Mouse (Mus musculus): ENCODE measurements around the gene Hbb-bs. TPM values are rescaled to one million over a fixed set of nuclear protein-coding genes. Genes with fewer than 3 reads are reported as not detected.
A peak's percentile ranks its signal among the peaks of the same experiment; 100 is the strongest.
"Not testable (repeated sequence)": the region's sequence is repeated elsewhere in the genome, so short reads cannot be mapped to it uniquely, and the experiment has no call there.

Hbb-bs gene
- polyA plus RNA-seq, 1 experiment from 2014 or later: 51,353 TPM

- H3K27me3 ChIP-seq (ENCODE audit: insufficient read depth, low read length): no peaks in the 10 kb centered on the region
- WGBS (ENCODE audit: insufficient replicate concordance): 73% methylated on average over 2 of the region's 2 CpGs
- H3K4me2 ChIP-seq (ENCODE audit: low read depth, low read length): no peak within 1 kb of the TSS
- H3K4me3 ChIP-seq (ENCODE audit: low read depth, low read length): no peak within 1 kb of the TSS
- DNase-seq (no peak), ATAC-seq (no peak)
- TF ChIP-seq CTCF (IDR thresholded peaks at IDR 0.05; ENCODE audit: low read depth): no peak
- TF ChIP-seq EP300 (IDR thresholded peaks at IDR 0.05; ENCODE audit: low read depth): no peak
- H3K9ac ChIP-seq (replicated peaks): no peak within 1 kb of the TSS
- H3K4me1 ChIP-seq (ENCODE audit: insufficient read depth): no peaks in the 10 kb centered on the region
- H3K27ac ChIP-seq (ENCODE audit: low read depth): no peak within 1 kb of the TSS
- no peaks in the 10 kb centered on the region for H3K9me3 ChIP-seq (ENCODE audit: low read length)
- H3K36me3 ChIP-seq (replicated peaks; ENCODE audit: insufficient read depth, low read length): no peaks in the 10 kb centered on the region
Observed at GRCm38 (mm10) chr7:103843034-103843433, 15.1 kb upstream of the Hbb-bs start, which contains the start of gene Hbb-bh1. TSS of gene Hbb-bh1 (minus strand) at chr7:103843164.

GRCm38 (mm10) chr7:103840268-103840667 lies 12.4 kb upstream of the Hbb-bs start, which contains the start of gene Hbb-bh2:
TSS of gene Hbb-bh2 (minus strand) at chr7:103840520.
- H3K27ac ChIP-seq (ENCODE audit: low read depth): no peak within 1 kb of the TSS
- no peak for ATAC-seq
- H3K36me3 ChIP-seq (replicated peaks; ENCODE audit: insufficient read depth, low read length): no peaks in the 10 kb centered on the region
- no peaks in the 10 kb centered on the region for H3K4me1 ChIP-seq (ENCODE audit: insufficient read depth)
- H3K4me2 ChIP-seq (ENCODE audit: low read depth, low read length): no peak within 1 kb of the TSS
- TF ChIP-seq EP300 (IDR thresholded peaks at IDR 0.05; ENCODE audit: low read depth) (no peak), CTCF (IDR thresholded peaks at IDR 0.05; ENCODE audit: low read depth) (no peak)
- 75% methylated on average over 3 of the region's 3 CpGs for WGBS (ENCODE audit: insufficient replicate concordance)
- no peak for DNase-seq
- no peak within 1 kb of the TSS for H3K9ac ChIP-seq (replicated peaks)
- no peaks in the 10 kb centered on the region for H3K9me3 ChIP-seq (ENCODE audit: low read length)
- H3K27me3 ChIP-seq (ENCODE audit: insufficient read depth, low read length): no peaks in the 10 kb centered on the region
- H3K4me3 ChIP-seq (ENCODE audit: low read depth, low read length): no peak within 1 kb of the TSS

- H3K27me3 ChIP-seq (ENCODE audit: insufficient read depth, low read length); H3K4me1 ChIP-seq (ENCODE audit: insufficient read depth); H3K27ac ChIP-seq (ENCODE audit: low read depth); H3K36me3 ChIP-seq (replicated peaks; ENCODE audit: insufficient read depth, low read length); H3K4me3 ChIP-seq (ENCODE audit: low read depth, low read length); H3K4me2 ChIP-seq (ENCODE audit: low read depth, low read length); ATAC-seq; DNase-seq; H3K9me3 ChIP-seq (ENCODE audit: low read length); H3K9ac ChIP-seq (replicated peaks): not testable (repeated sequence)
- no CpG with 5 or more reads among the region's 2 CpGs for WGBS (ENCODE audit: insufficient replicate concordance)
Observed at GRCm38 (mm10) chr7:103827139-103827538, 757 bp downstream of the Hbb-bs start.

GRCm38 (mm10) chr7:103826255-103826887 lies 1.5 kb downstream of the Hbb-bs start:
- H3K4me2 ChIP-seq (ENCODE audit: low read depth, low read length): no peak overlapping the region
- H3K36me3 ChIP-seq (replicated peaks; ENCODE audit: insufficient read depth, low read length): no peaks in the 10 kb centered on the region
- no peak for DNase-seq
- peak; percentile 7 for ATAC-seq
- peak overlapping the region; percentile 40 for H3K4me3 ChIP-seq (ENCODE audit: low read depth, low read length)
- no peaks in the 10 kb centered on the region for H3K9me3 ChIP-seq (ENCODE audit: low read length)
- H3K27me3 ChIP-seq (ENCODE audit: insufficient read depth, low read length): no peaks in the 10 kb centered on the region
- TF ChIP-seq EP300 (IDR thresholded peaks at IDR 0.05; ENCODE audit: low read depth): no peak
- no peak for TF ChIP-seq CTCF (IDR thresholded peaks at IDR 0.05; ENCODE audit: low read depth)
- H3K4me1 ChIP-seq (ENCODE audit: insufficient read depth): 0 out of 2 replicates have a peak, but pooled peaks cover 2% of the 10 kb centered on the region
- H3K27ac ChIP-seq (ENCODE audit: low read depth): peak overlapping the region; percentile 85
- peak overlapping the region; percentile 57 for H3K9ac ChIP-seq (replicated peaks)
- 64% methylated on average over 3 of the region's 3 CpGs for WGBS (ENCODE audit: insufficient replicate concordance)

- 79% methylated on average over 3 of the region's 3 CpGs for WGBS (ENCODE audit: insufficient replicate concordance)
- H3K4me3 ChIP-seq (ENCODE audit: low read depth, low read length): peak overlapping the region; percentile 40
- H3K9me3 ChIP-seq (ENCODE audit: low read length): no peaks in the 10 kb centered on the region
- DNase-seq: no peak
- H3K9ac ChIP-seq (replicated peaks): no peak overlapping the region
- TF ChIP-seq EP300 (IDR thresholded peaks at IDR 0.05; ENCODE audit: low read depth): peak; percentile 65
- TF ChIP-seq CTCF (IDR thresholded peaks at IDR 0.05; ENCODE audit: low read depth): no peak
- H3K36me3 ChIP-seq (replicated peaks; ENCODE audit: insufficient read depth, low read length): no peaks in the 10 kb centered on the region
- peak overlapping the region; percentile 85 for H3K27ac ChIP-seq (ENCODE audit: low read depth)
- no peak overlapping the region; the same call in 1 of the 2 replicates for H3K4me2 ChIP-seq (ENCODE audit: low read depth, low read length)
- H3K4me1 ChIP-seq (ENCODE audit: insufficient read depth): 0 out of 2 replicates have a peak, but pooled peaks cover 2% of the 10 kb centered on the region
- ATAC-seq: peak; percentile 59
- H3K27me3 ChIP-seq (ENCODE audit: insufficient read depth, low read length): no peaks in the 10 kb centered on the region
Observed at GRCm38 (mm10) chr7:103825536-103826254, 2.2 kb downstream of the Hbb-bs start.

GRCm38 (mm10) chr7:103824597-103824996 lies 3.3 kb downstream of the Hbb-bs start:
- H3K27me3 ChIP-seq (ENCODE audit: insufficient read depth, low read length): no peaks in the 10 kb centered on the region
- WGBS (ENCODE audit: insufficient replicate concordance): 65% methylated on average over 2 of the region's 2 CpGs
- no peak for DNase-seq
- peak overlapping the region; percentile 85 for H3K27ac ChIP-seq (ENCODE audit: low read depth)
- TF ChIP-seq EP300 (IDR thresholded peaks at IDR 0.05; ENCODE audit: low read depth) (peak; percentile 81), CTCF (IDR thresholded peaks at IDR 0.05; ENCODE audit: low read depth) (no peak)
- ATAC-seq: no peak
- no peaks in the 10 kb centered on the region for H3K36me3 ChIP-seq (replicated peaks; ENCODE audit: insufficient read depth, low read length)
- H3K9ac ChIP-seq (replicated peaks): no peak overlapping the region
- no peaks in the 10 kb centered on the region for H3K9me3 ChIP-seq (ENCODE audit: low read length)
- 0 out of 2 replicates have a peak, but pooled peaks cover 2% of the 10 kb centered on the region for H3K4me1 ChIP-seq (ENCODE audit: insufficient read depth)
- H3K4me2 ChIP-seq (ENCODE audit: low read depth, low read length): peak overlapping the region; percentile 15; the same call in 1 of the 2 replicates
- no peak overlapping the region; the same call in 1 of the 2 replicates for H3K4me3 ChIP-seq (ENCODE audit: low read depth, low read length)

- Histone ChIP-seq H3K9ac (replicated peaks) (peak overlapping the region; percentile 22; the same call in 1 of the 2 replicates), H3K4me3 (ENCODE audit: low read depth, low read length) (0 out of 2 replicates have a peak overlapping the region, but pooled peaks have one; percentile 17), H3K4me2 (ENCODE audit: low read depth, low read length) (peak overlapping the region; percentile 60; the same call in 1 of the 2 replicates), H3K27ac (ENCODE audit: low read depth) (peak overlapping the region; percentile 78)
- H3K9me3 ChIP-seq (ENCODE audit: low read length); H3K36me3 ChIP-seq (replicated peaks; ENCODE audit: insufficient read depth, low read length); DNase-seq; H3K27me3 ChIP-seq (ENCODE audit: insufficient read depth, low read length); H3K4me1 ChIP-seq (ENCODE audit: insufficient read depth): not testable (repeated sequence)
- ATAC-seq: 0 out of 2 replicates have a peak, but pooled peaks have one; percentile 13
- 46% methylated on average over 1 of the region's 2 CpGs for WGBS (ENCODE audit: insufficient replicate concordance)
Observed at GRCm38 (mm10) chr7:103815085-103815484, 12.8 kb downstream of the Hbb-bs start.
